Comparison of ENCODE assay signal across 34 mouse cellular contexts in the genomic region with DNA sequence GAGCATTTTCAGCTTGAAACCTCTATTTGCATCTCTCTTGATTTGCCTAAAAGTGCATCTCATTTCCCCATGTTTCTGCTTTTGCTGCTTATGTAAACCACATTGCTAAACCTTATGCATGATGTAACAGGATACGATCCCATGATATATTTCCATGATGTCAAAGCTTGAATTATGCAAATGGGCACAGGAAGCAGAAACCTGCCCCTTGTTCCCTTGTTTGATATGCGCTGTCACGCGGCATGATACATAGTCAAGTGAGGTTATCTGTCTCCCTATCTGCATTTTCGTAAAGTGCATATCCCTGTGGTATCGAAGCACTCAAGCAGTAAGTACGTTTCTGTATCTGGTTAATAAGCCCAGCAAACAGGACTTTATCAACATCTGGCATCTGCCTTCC. TPM values are rescaled to one million over a fixed set of nuclear protein-coding genes. Genes with fewer than 3 reads are reported as not detected.
DNase-seq lines count a peak whose midpoint lies in the region; ATAC-seq and TF ChIP-seq lines count a peak whose summit lies in the region.
"Had no signal": no experiment of that assay in that cellular context is flagged by ENCODE, and none has a peak within 500 bp of the region (broad histone marks: within the 10 kb centered on the region; RNA-seq: fewer than 3 reads in every experiment).

No protein-coding gene starts in this region.

- H3K27ac ChIP-seq in hindbrain, embryonic 11.5 days (ENCODE audit: low read depth, low read length), result no peak overlapping the region
- H3K27ac ChIP-seq in hindbrain, postnatal 0 days, result no peak overlapping the region
- no peak overlapping the region for H3K27ac ChIP-seq in CH12.LX (ENCODE audit: insufficient read depth, low read depth)
- H3K27ac ChIP-seq: embryonic facial prominence, embryonic 10.5 days; embryonic facial prominence, embryonic 15.5 days; forebrain, embryonic 12.5 days; hindbrain, embryonic 13.5 days; kidney, embryonic 15.5 days; layer of hippocampus, adult 2 months; liver, embryonic 12.5 days; midbrain, embryonic 10.5 days; neural tube, embryonic 15.5 days; stomach, postnatal 0 days had no signal

- dilution Hi-C loops in CH12.LX (cut with MboI; ENCODE audit: extremely low pct_ligation_motif_present, extremely low pct_unique_long_range_greater_than_20kb, low sequenced_read_pairs), result no loop called here

- H3K4me1 ChIP-seq in hindbrain, embryonic 11.5 days (replicated peaks; ENCODE audit: control insufficient read depth, insufficient read depth, low read length), result no peaks in the 10 kb centered on the region
- H3K4me1 ChIP-seq in hindbrain, postnatal 0 days (ENCODE audit: insufficient read depth, low read length), result no peaks in the 10 kb centered on the region
- no peaks in the 10 kb centered on the region for H3K4me1 ChIP-seq in CH12.LX (ENCODE audit: control insufficient read depth in 1 of 2, insufficient read depth in 2 of 2)
- H3K4me1 ChIP-seq: embryonic facial prominence, embryonic 10.5 days; embryonic facial prominence, embryonic 15.5 days; forebrain, embryonic 12.5 days; hindbrain, embryonic 13.5 days; kidney, embryonic 15.5 days; liver, embryonic 12.5 days; midbrain, embryonic 10.5 days; neural tube, embryonic 15.5 days had no signal

- peak; percentile 25; the same call in 1 of the 2 replicates for ATAC-seq in hindbrain, embryonic 11.5 days (ENCODE audit: low FRiP score)
- ATAC-seq in hindbrain, postnatal 0 days, result no peak
- peak; percentile 96 for ATAC-seq in granulocyte monocyte progenitor cell, adult 5-6 weeks (replicated peaks; ENCODE audit: poor library complexity, severe bottlenecking)
- ATAC-seq in megakaryocyte-erythroid progenitor cell, adult 5-6 weeks (replicated peaks; ENCODE audit: low FRiP score, low TSS enrichment, poor library complexity, severe bottlenecking), result peak; percentile 55; the same call in 1 of the 2 replicates
- ATAC-seq: inflammation-experienced regulatory T-cells, adult 6 months; liver, embryonic 12.5 days; liver, postnatal 0 days had no signal

- no peaks in the 10 kb centered on the region for H3K36me3 ChIP-seq in hindbrain, embryonic 11.5 days (ENCODE audit: control insufficient read depth, insufficient read depth, low read length)
- H3K36me3 ChIP-seq in hindbrain, postnatal 0 days (ENCODE audit: insufficient read depth, low read length), result no peaks in the 10 kb centered on the region
- no peaks in the 10 kb centered on the region for H3K36me3 ChIP-seq in CH12.LX (replicated peaks in 1 of 2; ENCODE audit: control insufficient read depth in 1 of 2, insufficient read depth in 1 of 2, low read length in 1 of 2)
- H3K36me3 ChIP-seq: embryonic facial prominence, embryonic 10.5 days; embryonic facial prominence, embryonic 15.5 days; forebrain, embryonic 12.5 days; G1E; hindbrain, embryonic 13.5 days; kidney, embryonic 15.5 days; liver, embryonic 12.5 days; midbrain, embryonic 10.5 days; neural tube, embryonic 15.5 days had no signal

- no peak for TF ChIP-seq CTCF in hindbrain, postnatal 0 days (IDR thresholded peaks at IDR 0.05; ENCODE audit: low read depth)
- TF ChIP-seq CTCF in CH12.LX (conservative IDR thresholded peaks at IDR 0.05 in 1 of 2, IDR thresholded peaks at IDR 0.05 in 1 of 2; ENCODE audit: low read depth in 2 of 2, low read length in 2 of 2), result no peak

- 87% methylated on average over 7 of the region's 7 CpGs for WGBS in hindbrain, embryonic 11.5 days
- 85% methylated on average over 7 of the region's 7 CpGs for WGBS in hindbrain, postnatal 0 days

- no peak for TF ChIP-seq EP300 in CH12.LX (IDR thresholded peaks at IDR 0.05; ENCODE audit: low read length)

- no peaks in the 10 kb centered on the region for H3K27me3 ChIP-seq in hindbrain, embryonic 11.5 days (ENCODE audit: control insufficient read depth, insufficient read depth, low read length)
- H3K27me3 ChIP-seq in hindbrain, postnatal 0 days (ENCODE audit: insufficient read depth, low read length), result no peaks in the 10 kb centered on the region
- H3K27me3 ChIP-seq in CH12.LX (replicated peaks), result no peaks in the 10 kb centered on the region
- H3K27me3 ChIP-seq: embryonic facial prominence, embryonic 15.5 days; forebrain, embryonic 12.5 days; hindbrain, embryonic 13.5 days; kidney, embryonic 15.5 days; liver, embryonic 12.5 days; neural tube, embryonic 15.5 days had no signal

- no peak overlapping the region for H3K9ac ChIP-seq in hindbrain, embryonic 11.5 days (ENCODE audit: low read depth, low read length)
- H3K9ac ChIP-seq in hindbrain, postnatal 0 days (replicated peaks; ENCODE audit: low read length), result no peak overlapping the region
- H3K9ac ChIP-seq in CH12.LX (ENCODE audit: insufficient read depth, low read depth), result no peak overlapping the region
- H3K9ac ChIP-seq: embryonic facial prominence, embryonic 15.5 days; forebrain, embryonic 12.5 days; hindbrain, embryonic 13.5 days; kidney, embryonic 15.5 days; liver, embryonic 12.5 days; liver, postnatal 0 days; neural tube, embryonic 15.5 days had no signal

- in situ Hi-C loops in CH12.LX (cut with MboI; ENCODE audit: low pct_ligation_motif_present, low pct_unique_long_range_greater_than_20kb, low sequenced_read_pairs), result no loop called here

- H3K9me3 ChIP-seq in hindbrain, embryonic 11.5 days (ENCODE audit: control insufficient read depth, low read length), result no peaks in the 10 kb centered on the region
- no peaks in the 10 kb centered on the region for H3K9me3 ChIP-seq in hindbrain, postnatal 0 days (ENCODE audit: low read length)
- H3K9me3 ChIP-seq in CH12.LX (replicated peaks; ENCODE audit: low read length), result no peaks in the 10 kb centered on the region
- H3K9me3 ChIP-seq: embryonic facial prominence, embryonic 10.5 days; embryonic facial prominence, embryonic 15.5 days; forebrain, embryonic 12.5 days; G1E; hindbrain, embryonic 13.5 days; kidney, embryonic 15.5 days; liver, embryonic 12.5 days; midbrain, embryonic 10.5 days; neural tube, embryonic 15.5 days had no signal

- no peak for TF ChIP-seq RAD21 in CH12.LX (IDR thresholded peaks at IDR 0.05; ENCODE audit: low read depth, low read length)

- H3K79me2 ChIP-seq in CH12.LX (replicated peaks; ENCODE audit: control insufficient read depth, extremely low read depth, insufficient read depth, poor library complexity, severe bottlenecking), result no peaks in the 10 kb centered on the region

- no peak overlapping the region for H3K4me3 ChIP-seq in hindbrain, embryonic 11.5 days (ENCODE audit: low read depth, low read length)
- H3K4me3 ChIP-seq in hindbrain, postnatal 0 days (ENCODE audit: low read length), result no peak overlapping the region
- H3K4me3 ChIP-seq in CH12.LX (replicated peaks in 1 of 3; ENCODE audit: low read depth in 2 of 3, low read length in 2 of 3, poor library complexity in 1 of 3), result no peak overlapping the region
- H3K4me3 ChIP-seq: embryonic facial prominence, embryonic 10.5 days; embryonic facial prominence, embryonic 15.5 days; forebrain, embryonic 12.5 days; hindbrain, embryonic 13.5 days; kidney, embryonic 15.5 days; layer of hippocampus, adult 2 months; liver, embryonic 12.5 days; midbrain, embryonic 10.5 days; neural tube, embryonic 15.5 days had no signal

- TF ChIP-seq POLR2A in CH12.LX (IDR thresholded peaks at IDR 0.05; ENCODE audit: low read depth, low read length), result no peak

- no peak for DNase-seq in hindbrain, embryonic 11.5 days (ENCODE audit: low spot score)
- DNase-seq in hindbrain, postnatal 0 days (ENCODE audit: low spot score), result no peak
- DNase-seq in CH12.LX (ENCODE audit: extremely low read depth), result peak; percentile 21
- DNase-seq in adrenal gland, postnatal 14 days, result no peak
- no peak for DNase-seq in cerebellum, adult 18-20 months
- no peak for DNase-seq in cerebellum, adult 9-10 months
- DNase-seq: adrenal gland, postnatal 10 days; cerebellum, adult 11-12 months; cerebellum, postnatal 14 days; gastrocnemius, postnatal 10 days; kidney, adult 18-20 months; kidney, postnatal 25 days; left cerebral cortex, postnatal 4 days; liver, postnatal 0 days; lung, postnatal 4 days; retina, postnatal 1 day; right cerebral cortex, postnatal 25 days; spleen, adult 18-20 months; thymus, adult 18-20 months; thymus, postnatal 36 days had no signal

- no peak overlapping the region for H3K4me2 ChIP-seq in hindbrain, embryonic 11.5 days (replicated peaks; ENCODE audit: low read depth, low read length)
- H3K4me2 ChIP-seq in hindbrain, postnatal 0 days (ENCODE audit: low read depth, low read length), result no peak overlapping the region
- no peak overlapping the region for H3K4me2 ChIP-seq in CH12.LX (ENCODE audit: insufficient read depth, low read depth, poor library complexity, severe bottlenecking)
- H3K4me2 ChIP-seq: embryonic facial prominence, embryonic 15.5 days; forebrain, embryonic 12.5 days; hindbrain, embryonic 13.5 days; kidney, embryonic 15.5 days; liver, embryonic 12.5 days; neural tube, embryonic 15.5 days had no signal

TF ChIP-seq in CH12.LX, 34 proteins besides CTCF, POLR2A, EP300 and RAD21:
- TF ChIP-seq PAX5 (IDR thresholded peaks at IDR 0.05; ENCODE audit: low read length) (no peak), ELF1 (IDR thresholded peaks at IDR 0.05; ENCODE audit: low read depth, low read length) (no peak), JUN (IDR thresholded peaks at IDR 0.05; ENCODE audit: insufficient read depth, low read depth, low read length) (no peak), BHLHE40 (IDR thresholded peaks at IDR 0.05; ENCODE audit: low read depth, low read length) (no peak), USF1 (IDR thresholded peaks at IDR 0.05; ENCODE audit: low read depth, low read length) (no peak), MAX (IDR thresholded peaks at IDR 0.05; ENCODE audit: low read length) (no peak), ZNF384 (IDR thresholded peaks at IDR 0.05; ENCODE audit: low read depth, low read length) (no peak)

RNA-seq across cellular contexts. Expression of a gene that starts 42.7 kb away (rescaled TPM):
- 5.9 and 7.2 TPM in 2 replicates for polyA plus RNA-seq in hindbrain, embryonic 11.5 days (2014; fragmentation: Nextera tagmentation; extraction: Ambion mirVana)
- 4.2 and 6.9 TPM in 2 replicates for total RNA-seq in hindbrain, postnatal 0 days (2014; rRNA removed)
- 4.3 and 5.0 TPM in 2 replicates for polyA plus RNA-seq in hindbrain, postnatal 0 days (2015; fragmentation: Nextera tagmentation; extraction: Ambion mirVana)
- total RNA-seq in CH12.LX (2012; rRNA removed), result not detected in 2 replicates
- not detected in 2 replicates for total RNA-seq in CH12.LX (2014; rRNA removed)
- not detected in 2 replicates for polyA plus RNA-seq in CH12.LX (2012; ENCODE audit: insufficient read length, low read depth)
- not detected in 2 replicates for total RNA-seq in granulocyte monocyte progenitor cell, adult 5-6 weeks (2014; fragmentation: Nextera tagmentation)
- total RNA-seq in granulocyte monocyte progenitor cell, adult 5-6 weeks (2017), result 0.52 TPM in 1 of 2 replicates, not detected in the other
- 4.7 TPM in 1 of 2 replicates, not detected in the other for total RNA-seq in megakaryocyte-erythroid progenitor cell, adult 5-6 weeks (2014; fragmentation: Nextera tagmentation)
- total RNA-seq in megakaryocyte-erythroid progenitor cell, adult 5-6 weeks (2017), result 0.34 TPM in 1 of 2 replicates, not detected in the other
- total RNA-seq in adrenal gland, postnatal 14 days (2021), result 7.1 and 7.9 TPM in 2 replicates
- polyA plus RNA-seq: G1E had no signal
